8 mouse cellular contexts compared by ENCODE assay signal in the genomic region with DNA sequence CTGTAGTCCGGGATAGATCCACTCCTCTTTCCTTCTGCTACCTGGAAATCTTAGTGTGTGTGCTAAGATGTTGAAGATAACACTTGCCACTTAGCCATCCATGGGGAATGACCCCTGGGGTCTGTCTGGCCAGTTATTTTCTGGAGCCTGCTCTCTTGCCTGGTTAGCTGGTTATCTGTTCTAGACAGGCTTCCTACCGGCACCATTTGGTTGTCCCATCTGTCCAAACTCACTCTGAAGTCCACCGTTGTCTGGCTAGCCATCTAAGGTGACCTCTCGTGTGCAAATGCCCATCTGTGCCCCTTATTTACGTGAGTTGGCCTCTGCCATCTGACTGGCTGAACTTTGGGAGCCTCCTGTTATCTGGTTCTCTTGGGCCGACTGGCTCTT. TPM values are rescaled to one million over a fixed set of nuclear protein-coding genes. Genes with fewer than 3 reads are reported as not detected.
DNase-seq lines count a peak whose midpoint lies in the region; ATAC-seq lines count a peak whose summit lies in the region.

No protein-coding gene starts in this region.

- no peak for ATAC-seq in embryonic facial prominence, embryonic 13.5 days (ENCODE audit: insufficient number of reproducible peaks, insufficient read depth, low FRiP score, low TSS enrichment, low read depth)
- no peak for ATAC-seq in limb, embryonic 13.5 days (ENCODE audit: low FRiP score, low read depth)
- ATAC-seq in stomach, embryonic 15.5 days (ENCODE audit: insufficient read depth, low FRiP score, low read depth): no peak

- no peak overlapping the region for H3K27ac ChIP-seq in embryonic facial prominence, embryonic 13.5 days
- H3K27ac ChIP-seq in limb, embryonic 13.5 days: no peak overlapping the region
- peak overlapping the region; percentile 94; the same call in 1 of the 2 replicates for H3K27ac ChIP-seq in stomach, embryonic 15.5 days

- peak overlapping the region; percentile 81 for H3K4me3 ChIP-seq in embryonic facial prominence, embryonic 13.5 days
- peak overlapping the region; percentile 97 for H3K4me3 ChIP-seq in limb, embryonic 13.5 days
- peak overlapping the region; percentile 92 for H3K4me3 ChIP-seq in stomach, embryonic 15.5 days (replicated peaks)

- H3K36me3 ChIP-seq in embryonic facial prominence, embryonic 13.5 days: peaks cover 20% of the 10 kb centered on the region
- peaks cover 10% of the 10 kb centered on the region for H3K36me3 ChIP-seq in limb, embryonic 13.5 days
- H3K36me3 ChIP-seq in stomach, embryonic 15.5 days: peaks cover 5% of the 10 kb centered on the region

- no peaks in the 10 kb centered on the region for H3K27me3 ChIP-seq in embryonic facial prominence, embryonic 13.5 days
- H3K27me3 ChIP-seq in limb, embryonic 13.5 days: no peaks in the 10 kb centered on the region
- H3K27me3 ChIP-seq in stomach, embryonic 15.5 days (replicated peaks): no peaks in the 10 kb centered on the region

- peak; percentile 74 for DNase-seq in cerebellum, adult 11-12 months
- DNase-seq in cerebellum, postnatal 4 days (ENCODE audit: low spot score in 2 of 2): no peak
- peak; percentile 32 for DNase-seq in 416B (ENCODE audit: low read depth)
- no peak for DNase-seq in layer of hippocampus, adult 9-10 months (ENCODE audit: low spot score)
- DNase-seq in spleen, postnatal 14 days (ENCODE audit: low spot score in 2 of 2): no peak

- WGBS in embryonic facial prominence, embryonic 13.5 days: 12% methylated on average over 6 of the region's 6 CpGs
- WGBS in limb, embryonic 13.5 days: 7% methylated on average over 6 of the region's 6 CpGs
- 5% methylated on average over 6 of the region's 6 CpGs for WGBS in stomach, embryonic 15.5 days

- H3K4me1 ChIP-seq in embryonic facial prominence, embryonic 13.5 days: peaks cover 24% of the 10 kb centered on the region
- H3K4me1 ChIP-seq in limb, embryonic 13.5 days: peaks cover 36% of the 10 kb centered on the region
- peaks cover 13% of the 10 kb centered on the region for H3K4me1 ChIP-seq in stomach, embryonic 15.5 days

- H3K9me3 ChIP-seq in embryonic facial prominence, embryonic 13.5 days: no peaks in the 10 kb centered on the region
- no peaks in the 10 kb centered on the region for H3K9me3 ChIP-seq in limb, embryonic 13.5 days
- H3K9me3 ChIP-seq in stomach, embryonic 15.5 days: no peaks in the 10 kb centered on the region

- H3K4me2 ChIP-seq in embryonic facial prominence, embryonic 13.5 days: peak overlapping the region; percentile 73
- peak overlapping the region; percentile 85 for H3K4me2 ChIP-seq in limb, embryonic 13.5 days (replicated peaks)
- peak overlapping the region; percentile 81 for H3K4me2 ChIP-seq in stomach, embryonic 15.5 days

- peak overlapping the region; percentile 93 for H3K9ac ChIP-seq in embryonic facial prominence, embryonic 13.5 days
- H3K9ac ChIP-seq in limb, embryonic 13.5 days: peak overlapping the region; percentile 92
- H3K9ac ChIP-seq in stomach, embryonic 15.5 days: peak overlapping the region; percentile 91

RNA-seq across cellular contexts. Expression of a gene that starts 0.8 kb away (rescaled TPM):
- 74.5 and 79.8 TPM in 2 replicates for polyA plus RNA-seq in embryonic facial prominence, embryonic 13.5 days (2015; fragmentation: Nextera tagmentation; extraction: Ambion mirVana)
- polyA plus RNA-seq in limb, embryonic 13.5 days (2015; fragmentation: Nextera tagmentation; extraction: Ambion mirVana): 72.5 and 77.0 TPM in 2 replicates
- 71.3 and 75.7 TPM in 2 replicates for polyA plus RNA-seq in stomach, embryonic 15.5 days (2015; fragmentation: Nextera tagmentation; extraction: Ambion mirVana)

RNA-seq across cellular contexts. Expression of a gene that starts 13.9 kb away (rescaled TPM):
- polyA plus RNA-seq in embryonic facial prominence, embryonic 13.5 days (2015; fragmentation: Nextera tagmentation; extraction: Ambion mirVana): 47.0 and 53.5 TPM in 2 replicates
- polyA plus RNA-seq in limb, embryonic 13.5 days (2015; fragmentation: Nextera tagmentation; extraction: Ambion mirVana): 49.5 and 52.2 TPM in 2 replicates
- 55.9 and 57.6 TPM in 2 replicates for polyA plus RNA-seq in stomach, embryonic 15.5 days (2015; fragmentation: Nextera tagmentation; extraction: Ambion mirVana)

RNA-seq across cellular contexts. Expression of a gene that starts 57.9 kb away (rescaled TPM):
- polyA plus RNA-seq in embryonic facial prominence, embryonic 13.5 days (2015; fragmentation: Nextera tagmentation; extraction: Ambion mirVana): 248 and 252 TPM in 2 replicates
- polyA plus RNA-seq in limb, embryonic 13.5 days (2015; fragmentation: Nextera tagmentation; extraction: Ambion mirVana): 257 and 268 TPM in 2 replicates
- polyA plus RNA-seq in stomach, embryonic 15.5 days (2015; fragmentation: Nextera tagmentation; extraction: Ambion mirVana): 150 and 154 TPM in 2 replicates

Comparison
In these comparisons a context has a peak if more than half of its experiments do, and no peak if none do; other contexts are left out.
1. DNase-seq: peak in cerebellum, adult 11-12 months (single experiment) and 416B (single experiment); none in cerebellum, postnatal 4 days (0 of 2), layer of hippocampus, adult 9-10 months (single experiment) and spleen, postnatal 14 days (0 of 2).
2. Peak in every context shown above with its lines, with median percentiles within 50 percentile points of each other: H3K4me2 ChIP-seq, H3K4me3 ChIP-seq and H3K9ac ChIP-seq.